Mouse (Mus musculus) forebrain, postnatal 0 days (tissue): Measurements from ENCODE around the gene Lipt1. TPM values are rescaled to one million over a fixed set of nuclear protein-coding genes. Genes with fewer than 3 reads are reported as not detected.

ENCODE experiments used
- ATAC-seq: fragments of 200-750 bp; cut with Nextera tagmentation; 2 replicates; pipeline ENCODE4 v1.8.0; 2017; ENCODE audit warnings: mild to moderate bottlenecking, moderate library complexity
- DNase-seq: peaks from one replicate; pipeline ENCODE4 v3.0.0-alpha.2; 2015
- H3K27ac ChIP-seq: fragments of 300-500 bp; sonication (generic); 2 replicates; pipeline ENCODE4 v1.5.1; 2014; ENCODE audit warnings: low read depth, mild to moderate bottlenecking, antibody characterized with exemption, low read length, moderate library complexity, mixed read lengths
- H3K27me3 ChIP-seq: fragments of 300-500 bp; sonication (generic); 2 replicates; pipeline ENCODE4 v1.6.1; 2014; ENCODE audit warnings: mild to moderate bottlenecking, low read length, mixed read lengths; ENCODE audit not compliant: insufficient read depth
- H3K36me3 ChIP-seq: fragments of 300-500 bp; sonication (generic); 2 replicates; pipeline ENCODE4 v1.6.1; 2014; ENCODE audit warnings: mild to moderate bottlenecking, moderate library complexity; ENCODE audit not compliant: insufficient read depth
- H3K4me1 ChIP-seq: fragments of 300-500 bp; sonication (generic); 2 replicates; pipeline ENCODE4 v1.6.1; 2014; ENCODE audit warnings: antibody characterized with exemption; ENCODE audit not compliant: insufficient read depth
- H3K4me2 ChIP-seq: fragments of 300-500 bp; sonication (generic); 2 replicates; pipeline ENCODE4 v1.6.1; 2014; ENCODE audit warnings: low read depth, mild to moderate bottlenecking, moderate library complexity
- H3K4me3 ChIP-seq: fragments of 300-500 bp; sonication (generic); 2 replicates; pipeline ENCODE4 v1.5.1; 2014; ENCODE audit warnings: low read depth, low read length, mixed read lengths
- H3K9ac ChIP-seq: fragments of 300-500 bp; sonication (generic); 2 replicates; pipeline ENCODE4 v1.6.1; 2014; ENCODE audit warnings: mild to moderate bottlenecking
- H3K9me3 ChIP-seq: fragments of 300-500 bp; sonication (generic); 2 replicates; pipeline ENCODE4 v1.6.1; 2016; ENCODE audit warnings: low read length
- CTCF ChIP-seq: sonication (generic); IDR thresholded peaks from 2 replicates; pipeline ENCODE4 v1.5.1; 2016; ENCODE audit warnings: antibody characterized with exemption, control low read depth, low read depth
- WGBS: fragments of 180-500 bp; shearing (Covaris S2); extraction: QIAGEN DNeasy Blood & Tissue Kit; methylation state at CpG from one replicate; pipeline ENCODE4 v1.1.7; 2014; 5-methylcytosine and 5-hydroxymethylcytosine counted together
- polyA plus RNA-seq: library from polyadenylated mRNA; unstranded; fragments of >200 nt; fragmentation: Nextera tagmentation; extraction: Ambion mirVana; gene quantifications from 2 replicates; pipeline ENCODE4 v1.2.1, GENCODE M21; 2015
- total RNA-seq: library from RNA; depleted of rRNA; stranded (reverse); fragments of >200 nt; gene quantifications from 2 replicates; pipeline ENCODE4 v1.2.3, GENCODE M21; 2014

Gene Lipt1
- total and polyA plus RNA-seq, 2 experiments from 2014 or later = 5.7 to 8.1 TPM

DNA sequence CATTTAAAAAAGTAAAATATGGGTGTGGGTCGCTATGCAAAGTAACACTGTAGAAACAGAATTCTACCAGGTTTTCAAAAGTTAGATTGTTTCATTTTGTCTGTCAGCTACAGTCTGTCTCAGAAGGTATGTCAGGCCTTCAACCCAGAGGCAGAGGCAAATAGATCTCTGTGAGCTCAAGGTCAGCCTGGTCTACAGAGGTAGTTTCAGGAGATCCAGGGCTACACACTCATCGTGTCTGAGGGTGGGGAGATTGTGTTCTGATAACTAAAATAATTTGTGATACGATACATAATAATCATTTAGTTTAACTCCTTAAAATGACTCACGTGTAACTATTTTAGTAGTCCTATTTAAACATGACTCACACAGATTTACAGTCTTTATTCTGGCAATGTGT is 1.6 kb downstream of the Lipt1 start:
- no peak for ATAC-seq
- H3K9ac ChIP-seq = no peak overlapping the region
- peak overlapping the region; percentile 58; the same call in 1 of the 2 replicates for H3K4me2 ChIP-seq
- peaks cover 3% of the 10 kb centered on the region; the same call in 1 of the 2 replicates for H3K27me3 ChIP-seq
- DNase-seq = no peak
- peaks cover 25% of the 10 kb centered on the region for H3K36me3 ChIP-seq
- no peaks in the 10 kb centered on the region for H3K9me3 ChIP-seq
- TF ChIP-seq CTCF = no peak
- 92% methylated on average over 4 of the region's 4 CpGs for WGBS
- H3K4me3 ChIP-seq = no peak overlapping the region
- H3K27ac ChIP-seq = no peak overlapping the region
- H3K4me1 ChIP-seq = peaks cover 7% of the 10 kb centered on the region; the same call in 1 of the 2 replicates

DNA sequence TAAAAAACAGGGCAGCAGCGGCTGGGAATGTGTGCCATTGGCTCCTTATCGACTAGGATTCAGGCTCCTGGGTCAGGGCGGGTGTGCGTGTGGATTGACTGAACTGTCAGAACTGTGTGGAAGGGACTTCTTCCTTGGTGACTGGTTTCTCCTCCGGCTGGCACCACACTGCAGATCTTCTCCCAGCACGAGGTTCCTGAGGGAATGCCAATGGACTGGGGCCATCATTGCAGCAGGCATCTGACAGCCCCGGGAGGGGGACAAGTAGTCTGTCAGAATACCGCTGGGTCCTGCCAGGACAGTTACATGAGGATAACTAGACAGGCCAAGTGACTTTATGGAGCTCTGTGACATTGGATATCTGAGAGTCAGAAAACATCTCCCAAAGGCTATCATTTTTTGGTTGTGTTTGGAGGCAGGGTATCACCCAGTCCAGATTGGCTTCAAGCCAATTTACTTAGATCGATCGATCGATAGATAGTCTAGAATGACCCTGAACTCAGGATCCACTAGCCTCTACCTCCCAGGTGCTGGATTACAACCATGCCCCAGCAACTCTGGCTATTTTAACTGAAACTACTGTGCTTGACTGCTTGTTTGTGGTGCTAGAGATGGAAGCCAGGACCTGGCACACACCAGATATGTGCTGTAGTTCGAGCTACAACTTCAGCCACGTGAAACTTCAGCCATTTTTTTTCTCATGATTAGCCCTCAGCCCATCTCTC is 6.4 kb downstream of the Lipt1 start:
- no peaks in the 10 kb centered on the region for H3K9me3 ChIP-seq
- peaks cover 43% of the 10 kb centered on the region for H3K36me3 ChIP-seq
- no peak for ATAC-seq
- 91% methylated on average over 13 of the region's 13 CpGs for WGBS
- no peak overlapping the region for H3K9ac ChIP-seq
- H3K27ac ChIP-seq = no peak overlapping the region
- H3K4me1 ChIP-seq = peaks cover 4% of the 10 kb centered on the region; the same call in 1 of the 2 replicates
- no peak overlapping the region for H3K4me3 ChIP-seq
- H3K27me3 ChIP-seq = no peaks in the 10 kb centered on the region
- no peak overlapping the region for H3K4me2 ChIP-seq
- TF ChIP-seq CTCF = no peak
- no peak for DNase-seq

DNA sequence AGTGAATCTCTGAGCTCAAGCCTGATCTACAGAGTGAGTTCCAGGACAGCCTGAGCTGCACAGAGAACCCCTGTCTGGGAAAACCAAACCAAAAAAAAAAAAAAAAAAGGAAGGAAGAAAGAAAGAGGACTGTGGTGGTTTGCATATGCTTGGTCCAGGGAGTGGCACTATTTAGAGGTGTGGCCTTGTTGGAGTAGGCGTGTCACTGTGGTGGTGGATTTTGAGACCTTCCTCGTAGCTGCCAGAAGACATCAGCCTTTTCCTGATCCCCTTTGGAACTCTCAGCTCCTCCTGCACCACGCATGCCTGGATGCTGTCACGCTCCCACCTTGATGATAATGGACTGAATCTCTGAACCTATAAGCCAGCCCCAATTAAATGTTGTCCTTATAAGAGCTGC is 11.9 kb downstream of the Lipt1 start:
- TF ChIP-seq CTCF = no peak
- WGBS = 91% methylated on average over 4 of the region's 4 CpGs

DNA sequence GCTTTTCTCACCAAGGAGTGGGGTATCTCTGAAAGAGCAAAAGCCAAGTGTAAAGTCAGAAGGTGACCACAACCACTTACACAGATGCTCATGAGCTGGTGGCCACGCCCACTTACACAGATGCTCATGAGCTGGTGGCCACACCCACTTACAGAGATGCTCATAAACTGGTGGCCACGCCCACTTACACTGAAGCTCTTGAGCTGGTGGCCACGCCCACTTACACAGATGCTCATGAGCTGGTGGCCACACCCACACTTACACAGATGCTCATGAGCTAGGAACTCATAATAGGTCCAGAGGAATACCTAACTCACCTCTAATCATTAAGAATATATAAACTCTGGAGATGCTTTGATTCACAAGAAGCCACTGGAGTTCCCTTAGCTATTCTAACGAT is 12.9 kb downstream of the Lipt1 start:
- no peak for ATAC-seq
- TF ChIP-seq CTCF = no peak
- Histone ChIP-seq H3K27ac (no peak overlapping the region), H3K9ac (no peak overlapping the region), H3K4me2 (no peak overlapping the region), H3K27me3 (no peaks in the 10 kb centered on the region), H3K36me3 (peaks cover 13% of the 10 kb centered on the region; the same call in 1 of the 2 replicates), H3K4me1 (peaks cover 5% of the 10 kb centered on the region; the same call in 1 of the 2 replicates), H3K9me3 (no peaks in the 10 kb centered on the region), H3K4me3 (no peak overlapping the region)
- no peak for DNase-seq
- 87% methylated on average over 4 of the region's 4 CpGs for WGBS

More for the DNA sequence above, 11.9 kb downstream of the Lipt1 start:
- no peak overlapping the region for H3K4me3 ChIP-seq
- no peaks in the 10 kb centered on the region for H3K4me1 ChIP-seq
- no peaks in the 10 kb centered on the region for H3K9me3 ChIP-seq
- no peak overlapping the region for H3K4me2 ChIP-seq
- no peaks in the 10 kb centered on the region for H3K27me3 ChIP-seq
- H3K9ac ChIP-seq = no peak overlapping the region
- no peak for DNase-seq
- H3K36me3 ChIP-seq = peaks cover 24% of the 10 kb centered on the region
- H3K27ac ChIP-seq = no peak overlapping the region
- ATAC-seq = no peak

DNA sequence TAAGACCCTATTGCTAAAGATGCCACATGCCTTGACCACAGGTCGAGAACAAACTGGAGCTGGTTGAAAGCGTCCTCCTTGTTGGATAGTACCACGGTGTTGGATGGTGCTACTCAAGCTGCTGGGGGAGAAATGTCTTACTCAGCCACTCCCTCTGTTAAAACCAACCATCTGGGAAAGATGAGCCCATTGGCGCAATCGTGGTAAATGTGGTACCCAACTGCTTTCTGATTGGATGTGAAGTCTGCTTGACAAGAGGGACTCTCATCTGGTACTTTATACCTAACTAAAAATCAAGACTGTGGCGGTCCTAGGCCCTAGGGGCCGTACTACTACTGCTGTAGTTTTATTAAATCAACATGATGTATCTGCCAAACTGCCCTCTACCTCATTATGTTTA is 17.7 kb downstream of the Lipt1 start:
- H3K9ac ChIP-seq = 0 out of 2 replicates have a peak overlapping the region, but pooled peaks have one; percentile 63
- DNase-seq (no peak), ATAC-seq (no peak)
- H3K4me1 ChIP-seq = peaks cover 6% of the 10 kb centered on the region; the same call in 1 of the 2 replicates
- 83% methylated on average over 7 of the region's 7 CpGs for WGBS
- TF ChIP-seq CTCF = no peak
- H3K9me3 ChIP-seq = no peaks in the 10 kb centered on the region
- H3K4me2 ChIP-seq = peak overlapping the region; percentile 65
- H3K36me3 ChIP-seq = no peaks in the 10 kb centered on the region
- H3K4me3 ChIP-seq = peak overlapping the region; percentile 62
- H3K27ac ChIP-seq = no peak overlapping the region
- no peaks in the 10 kb centered on the region for H3K27me3 ChIP-seq

DNA sequence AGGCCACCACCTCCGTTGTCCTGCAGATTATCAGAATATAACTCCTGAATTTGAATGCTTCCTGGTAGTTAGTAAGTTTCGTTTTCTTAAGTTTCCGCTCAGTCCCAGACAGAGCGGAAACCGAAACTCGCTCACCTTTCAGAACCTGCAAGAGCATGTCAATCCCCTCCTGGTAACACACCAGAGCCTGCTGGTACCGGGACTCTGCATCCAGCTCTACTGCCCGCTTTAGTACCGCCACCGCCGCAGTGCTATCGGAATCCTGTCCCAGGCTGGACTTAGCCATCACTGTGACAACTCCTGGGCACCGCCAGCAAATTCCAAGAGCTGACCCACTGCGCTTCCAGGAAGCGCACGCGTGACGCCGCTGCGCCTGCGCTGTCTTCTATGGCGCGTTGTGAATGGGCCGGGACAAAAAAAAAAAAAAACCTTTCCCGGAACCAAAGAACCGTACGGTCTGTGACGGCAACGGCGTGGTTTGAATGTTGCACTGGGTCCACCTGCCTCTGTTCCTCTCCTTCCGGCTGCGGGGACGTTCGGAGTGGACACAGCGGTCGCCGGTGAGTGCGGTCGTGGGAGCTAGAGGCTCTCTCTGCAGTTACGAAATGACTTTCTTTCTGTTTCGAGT is 18.6 kb downstream of the Lipt1 start, which contains the start of the genes Mitd1 and Mrpl30:
Gene Mitd1 (minus strand): TSS at position 387 of the 628 bp plus-strand sequence.
Gene Mrpl30 (plus strand): TSS at position 453 of the 628 bp plus-strand sequence.
- DNase-seq = peak; percentile 95
- under 1% methylated on average over 41 of the region's 41 CpGs for WGBS
- ATAC-seq = peak; percentile 97
- Histone ChIP-seq H3K9ac (peak within 1 kb of the TSS; percentile 63), H3K4me3 (peak within 1 kb of the TSS; percentile 62), H3K36me3 (peaks cover 7% of the 10 kb centered on the region; the same call in 1 of the 2 replicates), H3K9me3 (no peaks in the 10 kb centered on the region), H3K4me2 (peak within 1 kb of the TSS; percentile 65), H3K4me1 (peaks cover 6% of the 10 kb centered on the region; the same call in 1 of the 2 replicates), H3K27ac (peak within 1 kb of the TSS; percentile 57; the same call in 1 of the 2 replicates), H3K27me3 (no peaks in the 10 kb centered on the region)
- no peak for TF ChIP-seq CTCF
